Mouse (Mus musculus) kidney, postnatal 10 days (tissue): ENCODE data around the gene Atp2a2.
A peak's percentile ranks its signal among the peaks of the same experiment; 100 is the strongest.

Experiments
- DNase-seq: peaks from one replicate; pipeline ENCODE4 v3.0.0; 2021; ENCODE audit warnings: mixed read lengths

The Atp2a2 gene

GRCm38 (mm10) chr5:122502077-122502941 lies at the start of gene Atp2a2:
Atp2a2 (minus strand) TSS chr5:122502225.
- peak; percentile 96 for DNase-seq

- no peak for DNase-seq
Measured at GRCm38 (mm10) chr5:122550460-122550859, 48.4 kb upstream of the Atp2a2 start.

GRCm38 (mm10) chr5:122548671-122549070 lies 46.6 kb upstream of the Atp2a2 start:
- DNase-seq, result peak; percentile 58

- no peak for DNase-seq
Measured at GRCm38 (mm10) chr5:122547810-122548209, 45.8 kb upstream of the Atp2a2 start.

- DNase-seq, result peak; percentile 67
Measured at GRCm38 (mm10) chr5:122547251-122547714, 45.3 kb upstream of the Atp2a2 start.

GRCm38 (mm10) chr5:122543392-122543791 lies 41.4 kb upstream of the Atp2a2 start:
- DNase-seq, result no peak

- no peak for DNase-seq
Measured at GRCm38 (mm10) chr5:122541871-122542270, 39.8 kb upstream of the Atp2a2 start.

- DNase-seq, result no peak
Measured at GRCm38 (mm10) chr5:122538077-122538476, 36.1 kb upstream of the Atp2a2 start.

- DNase-seq, result no peak
Measured at GRCm38 (mm10) chr5:122537654-122538053, 35.6 kb upstream of the Atp2a2 start.

- DNase-seq, result no peak
Measured at GRCm38 (mm10) chr5:122533884-122534283, 31.9 kb upstream of the Atp2a2 start.

- DNase-seq, result peak; percentile 43
Measured at GRCm38 (mm10) chr5:122529913-122530604, 28.0 kb upstream of the Atp2a2 start.

- DNase-seq, result peak; percentile 81
Measured at GRCm38 (mm10) chr5:122529316-122529715, 27.3 kb upstream of the Atp2a2 start.

- DNase-seq, result no peak
Measured at GRCm38 (mm10) chr5:122528591-122528990, 26.6 kb upstream of the Atp2a2 start.

- peak; percentile 22 for DNase-seq
Measured at GRCm38 (mm10) chr5:122527761-122528160, 25.7 kb upstream of the Atp2a2 start.

- peak; percentile 75 for DNase-seq
Measured at GRCm38 (mm10) chr5:122526878-122527730, 25.1 kb upstream of the Atp2a2 start.

- no peak for DNase-seq
Measured at GRCm38 (mm10) chr5:122526405-122526804, 24.4 kb upstream of the Atp2a2 start.

- peak; percentile 21 for DNase-seq
Measured at GRCm38 (mm10) chr5:122525238-122525931, 23.4 kb upstream of the Atp2a2 start.

GRCm38 (mm10) chr5:122524854-122525237 lies 22.8 kb upstream of the Atp2a2 start:
- DNase-seq, result peak; percentile 54

GRCm38 (mm10) chr5:122524244-122524643 lies 22.2 kb upstream of the Atp2a2 start:
- DNase-seq, result no peak

GRCm38 (mm10) chr5:122521130-122521473 lies 19.1 kb upstream of the Atp2a2 start:
- DNase-seq, result no peak

GRCm38 (mm10) chr5:122520254-122521129 lies 18.5 kb upstream of the Atp2a2 start:
- DNase-seq, result no peak
